Mouse (Mus musculus): Measurements from ENCODE around the gene Birc5.
"Not testable (repeated sequence)": the region's sequence is repeated elsewhere in the genome, so short reads cannot be mapped to it uniquely, and the experiment has no call there.

The Birc5 gene

DNA sequence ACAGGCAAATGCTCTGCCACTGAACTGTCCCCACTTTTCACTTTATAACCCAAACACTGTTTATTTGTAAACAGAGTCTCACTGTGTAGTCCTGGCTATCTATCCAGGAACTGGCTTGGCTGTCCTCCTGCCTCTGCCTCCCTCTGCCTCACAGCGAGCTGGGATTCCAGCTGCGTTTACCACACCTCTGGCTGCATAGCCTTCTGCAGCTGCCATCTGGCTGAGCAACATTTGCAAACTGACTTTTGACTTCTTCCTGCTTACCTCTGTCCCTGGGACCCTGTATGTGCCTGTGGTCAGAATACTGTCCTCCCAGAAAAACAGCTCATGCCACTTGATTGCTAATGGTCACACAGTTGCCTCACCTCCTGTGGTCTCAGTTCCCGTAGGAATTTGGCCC is 21.7 kb upstream of the Birc5 start:
- DNase-seq, result no peak

GRCm38 (mm10) chr11:117828149-117828887 is 20.7 kb upstream of the Birc5 start:
- no peak for DNase-seq

GRCm38 (mm10) chr11:117828888-117829604 is 20.0 kb upstream of the Birc5 start:
- DNase-seq, result peak in 1 of 2 experiments; percentile 64

DNA sequence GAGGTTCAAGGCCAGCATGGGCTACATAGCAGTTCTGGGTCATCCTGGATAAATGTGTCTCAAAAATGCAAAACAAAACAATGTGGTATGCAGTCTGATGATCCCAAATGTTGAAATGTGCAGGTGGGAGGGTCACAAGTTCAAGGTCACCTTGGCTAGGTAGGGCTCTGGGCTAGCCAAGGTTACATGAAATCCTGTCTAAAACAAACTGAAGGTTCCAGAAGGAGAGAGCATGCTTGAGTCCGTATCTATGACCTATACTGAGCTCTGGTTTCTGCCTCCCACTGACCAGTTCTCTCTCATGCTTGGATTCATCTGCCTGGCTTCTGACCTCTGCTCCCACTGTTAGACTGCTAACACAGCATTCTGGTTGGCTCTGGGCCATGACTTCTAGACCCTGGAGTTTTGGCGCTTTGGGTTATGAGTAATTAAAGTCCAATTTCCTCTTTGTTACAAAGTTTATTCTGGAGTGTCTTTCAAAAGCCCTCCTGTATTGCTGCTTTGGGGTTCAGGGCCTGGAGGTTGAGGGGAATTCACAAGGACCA is 19.3 kb upstream of the Birc5 start:
- DNase-seq, result peak; percentile 92 to 94

- no peak for DNase-seq
These were observed 18.6 kb upstream of the Birc5 start for GRCm38 (mm10) chr11:117830401-117830800.

GRCm38 (mm10) chr11:117832086-117832969 is 16.7 kb upstream of the Birc5 start:
- peak; percentile 57 to 80 for DNase-seq

DNA sequence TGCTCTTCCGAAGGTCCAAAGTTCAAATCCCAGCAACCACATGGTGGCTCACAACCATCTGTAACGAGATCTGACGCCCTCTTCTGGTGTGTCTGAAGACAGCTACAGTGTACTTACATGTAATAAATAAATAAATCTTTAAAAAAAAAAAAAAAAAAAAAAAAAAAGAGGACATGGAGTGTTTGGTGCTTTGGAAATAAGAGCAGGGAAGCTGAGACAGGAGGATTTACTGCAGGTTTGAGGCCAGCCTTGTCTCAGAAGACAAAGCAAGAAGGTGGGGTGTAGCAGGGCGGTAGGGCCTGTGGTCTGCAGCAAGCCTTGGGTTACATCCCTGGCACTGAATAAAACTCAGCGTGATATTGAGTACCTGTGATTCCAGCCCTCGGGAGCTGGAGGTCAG is 15.5 kb upstream of the Birc5 start:
- DNase-seq, result not testable (repeated sequence)

DNA sequence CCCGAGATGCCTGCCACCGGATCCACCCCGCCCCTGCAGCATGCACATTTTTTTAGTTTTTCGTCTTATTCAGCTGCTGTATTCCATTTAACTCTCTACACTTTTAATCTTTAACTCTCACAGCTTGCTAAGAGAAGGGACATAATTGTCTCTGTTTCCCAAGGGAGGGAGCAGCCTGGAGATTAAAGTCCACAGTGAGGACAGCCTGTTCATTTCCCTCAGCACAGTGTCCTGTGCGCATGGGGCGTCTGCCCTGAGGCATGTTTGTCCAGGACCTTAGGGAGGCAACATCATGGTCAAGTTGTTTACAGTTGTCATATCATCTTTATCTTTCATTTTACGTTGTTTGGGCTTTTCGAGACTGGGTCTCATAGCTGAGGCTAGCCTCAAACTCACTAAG is 15.0 kb upstream of the Birc5 start:
- peak; percentile 81 to 85 for DNase-seq

GRCm38 (mm10) chr11:117836306-117836705 is 12.7 kb upstream of the Birc5 start:
- DNase-seq, result peak in 1 of 2 experiments; percentile 58

DNA sequence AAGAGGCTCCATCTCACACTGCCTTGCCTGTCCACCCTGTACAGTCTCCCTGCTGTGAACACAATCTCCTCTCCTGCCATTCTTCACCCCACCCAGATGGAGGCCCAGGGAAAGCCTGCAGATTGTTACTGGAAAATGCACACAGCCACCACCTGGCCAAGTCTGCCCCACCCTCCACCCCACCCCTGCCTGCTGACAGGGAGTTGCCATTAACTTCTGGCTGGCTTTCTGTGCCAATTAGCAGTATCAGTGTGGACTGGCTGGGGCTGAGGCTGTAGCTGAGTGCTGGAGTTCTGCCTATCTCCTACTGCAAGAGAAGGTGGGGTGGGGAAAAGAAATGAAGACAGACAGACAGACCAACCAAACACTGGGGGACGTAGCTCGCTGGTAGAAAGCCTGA is 10.5 kb upstream of the Birc5 start:
- peak in 1 of 2 experiments; percentile 54 for DNase-seq

- DNase-seq, result no peak
These were observed 10.0 kb upstream of the Birc5 start for GRCm38 (mm10) chr11:117839021-117839420.

DNA sequence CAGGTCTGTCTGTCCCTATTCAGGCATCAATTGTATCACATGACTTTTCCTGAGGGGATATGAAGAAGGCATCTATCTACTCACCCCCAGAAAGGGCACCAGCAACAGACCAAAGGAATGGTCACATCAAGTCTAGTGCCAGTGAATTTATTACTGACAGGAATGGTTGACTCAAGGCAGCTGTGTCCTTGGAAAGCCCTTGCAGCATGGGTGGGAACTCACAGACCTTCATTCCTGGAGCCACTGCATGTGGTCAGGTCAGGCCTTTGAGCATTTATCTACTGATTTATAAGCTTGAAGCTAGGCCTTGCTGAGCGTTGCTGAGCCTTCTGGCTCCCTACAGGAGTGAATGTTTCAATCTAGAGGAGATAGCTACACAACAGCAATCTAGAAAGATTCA is 8.1 kb upstream of the Birc5 start:
- DNase-seq, result no peak

- DNase-seq, result no peak
These were observed 5.6 kb upstream of the Birc5 start for GRCm38 (mm10) chr11:117843434-117843833.

DNA sequence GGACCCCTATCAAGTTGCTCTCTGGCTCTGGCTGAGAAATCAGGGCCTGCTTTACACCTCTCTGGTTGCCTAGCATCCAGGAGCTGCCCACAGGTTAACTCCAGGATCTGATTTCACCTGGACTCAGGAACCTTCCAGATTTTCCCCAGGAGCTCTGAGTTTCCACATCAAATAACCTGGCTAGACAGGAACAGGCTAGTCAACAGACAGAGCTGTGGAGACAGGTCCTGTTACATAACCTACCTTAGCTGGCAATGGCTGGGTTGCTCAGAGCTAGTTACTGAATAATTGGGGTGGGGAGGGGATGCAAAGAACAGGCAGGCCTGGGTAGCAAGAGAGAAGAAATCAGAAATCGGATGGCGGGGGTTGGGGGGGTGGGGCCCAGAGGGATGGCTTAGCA is 4.1 kb upstream of the Birc5 start:
- DNase-seq, result peak; percentile 69 to 89

DNA sequence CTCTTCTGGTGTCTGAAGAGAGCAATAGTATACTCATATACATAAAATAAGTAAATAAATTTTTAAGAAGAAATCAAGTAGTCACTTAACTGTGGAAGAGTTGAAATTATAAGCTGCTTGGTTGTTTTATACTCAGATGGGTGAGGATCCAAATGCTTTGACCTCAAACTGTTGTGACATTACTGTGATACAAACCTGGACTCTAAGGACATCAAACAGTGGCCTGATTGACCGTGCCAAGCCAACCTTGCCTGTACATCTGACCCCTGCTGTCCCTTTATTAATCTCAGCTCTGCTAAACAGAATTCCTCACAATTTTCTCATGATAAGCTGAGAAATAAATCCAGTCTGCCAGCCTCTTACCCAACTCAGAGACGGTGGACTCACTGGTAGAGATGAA is 3.4 kb upstream of the Birc5 start:
- no peak for DNase-seq

DNA sequence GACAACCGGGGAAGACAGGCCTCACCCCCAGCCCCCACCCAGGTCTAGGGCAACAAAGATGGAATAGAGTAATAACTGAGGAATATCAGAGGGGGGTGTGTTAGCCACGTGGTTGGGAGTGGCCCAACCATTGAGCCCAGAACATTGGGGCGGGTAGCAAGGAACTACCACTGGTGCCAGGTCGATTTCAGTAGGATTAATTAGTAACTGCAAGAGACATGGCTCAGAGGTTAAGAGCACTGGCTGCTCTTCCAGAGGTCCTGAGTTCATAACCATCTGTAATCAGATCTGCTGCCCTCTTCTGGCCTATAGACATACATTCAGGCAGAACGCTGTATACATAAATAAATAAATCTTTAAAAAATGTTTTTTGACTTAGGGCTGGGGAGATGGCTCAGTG is 2.4 kb upstream of the Birc5 start:
- peak; percentile 80 to 84 for DNase-seq

- DNase-seq, result no peak
These were observed 1.3 kb upstream of the Birc5 start for GRCm38 (mm10) chr11:117847593-117848215.

DNA sequence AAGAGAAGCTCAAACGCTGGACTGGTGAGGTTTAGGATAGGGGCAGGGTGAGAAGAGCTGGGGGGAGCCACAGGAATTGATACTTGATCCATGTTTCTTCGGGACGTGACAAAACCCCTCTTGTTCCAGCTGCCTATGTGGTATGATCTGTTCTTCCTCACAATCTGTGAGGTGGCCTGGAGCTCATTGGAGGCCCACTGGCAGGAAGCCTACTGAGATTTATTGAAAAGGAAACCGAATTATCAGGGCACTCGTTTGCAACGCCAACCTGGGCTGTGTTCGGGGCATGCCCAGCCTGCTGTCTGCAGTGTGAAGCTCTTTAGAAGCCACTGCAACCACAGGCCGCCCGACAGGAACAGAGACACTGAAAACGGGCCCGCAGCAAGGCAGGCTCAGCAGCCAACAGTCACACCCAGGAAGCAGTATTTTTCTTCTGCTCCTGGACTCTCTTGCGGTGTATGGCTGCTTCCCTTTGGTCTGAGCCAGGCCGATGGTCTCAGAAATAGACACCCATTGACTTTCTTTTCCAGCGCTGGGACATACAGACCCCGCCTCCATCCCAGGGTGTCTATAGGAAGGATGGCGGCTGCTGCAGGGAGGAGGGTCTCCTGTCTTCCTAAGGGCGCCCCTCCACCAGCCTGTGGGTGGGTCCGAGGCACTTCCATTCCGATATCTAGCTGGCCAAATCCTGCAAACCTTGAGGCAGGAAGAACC is 623 bp upstream of the Birc5 start:
- DNase-seq, result no peak

- no peak for DNase-seq
These were observed 3.8 kb downstream of the Birc5 start for GRCm38 (mm10) chr11:117852875-117853274.

DNA sequence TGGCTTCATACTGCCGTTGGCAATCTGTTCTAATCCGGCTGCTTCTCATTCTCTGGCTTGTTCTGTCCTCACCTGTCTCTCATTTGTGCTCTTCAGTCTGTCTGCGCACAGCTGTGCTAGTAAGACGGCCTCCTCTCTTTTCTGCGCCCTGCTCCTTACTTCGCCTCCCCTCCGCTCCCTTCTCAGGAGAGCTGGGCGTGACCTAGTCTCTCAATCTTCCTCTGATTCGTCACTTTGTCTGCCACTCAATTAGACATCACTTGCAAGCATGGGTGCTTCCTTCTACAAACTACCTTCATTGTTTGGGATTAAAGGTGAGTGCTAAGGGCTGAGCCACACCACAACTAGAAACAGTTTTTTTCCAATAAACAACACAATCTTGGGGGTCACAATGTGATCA is 5.2 kb downstream of the Birc5 start:
- no peak for DNase-seq

DNA sequence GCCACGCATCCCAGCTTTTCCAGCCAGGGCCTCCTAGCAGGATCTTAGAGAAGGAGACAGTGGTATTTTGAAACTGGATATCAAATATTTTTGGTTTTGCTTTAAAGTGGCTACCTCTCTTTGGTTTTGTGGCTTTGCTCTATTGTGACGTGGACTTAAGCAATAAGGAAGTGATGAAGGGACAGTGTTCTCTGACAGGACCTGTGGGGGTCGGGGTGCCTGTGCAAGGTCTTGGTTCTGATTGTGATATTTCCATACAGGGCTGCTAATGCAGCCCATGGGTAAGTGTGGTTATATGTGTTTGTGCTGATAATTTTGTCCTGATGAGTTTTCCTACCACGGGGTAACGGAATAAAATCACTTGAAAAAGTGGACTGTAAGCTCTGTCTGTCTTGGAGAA is 6.3 kb downstream of the Birc5 start:
- no peak for DNase-seq

DNA sequence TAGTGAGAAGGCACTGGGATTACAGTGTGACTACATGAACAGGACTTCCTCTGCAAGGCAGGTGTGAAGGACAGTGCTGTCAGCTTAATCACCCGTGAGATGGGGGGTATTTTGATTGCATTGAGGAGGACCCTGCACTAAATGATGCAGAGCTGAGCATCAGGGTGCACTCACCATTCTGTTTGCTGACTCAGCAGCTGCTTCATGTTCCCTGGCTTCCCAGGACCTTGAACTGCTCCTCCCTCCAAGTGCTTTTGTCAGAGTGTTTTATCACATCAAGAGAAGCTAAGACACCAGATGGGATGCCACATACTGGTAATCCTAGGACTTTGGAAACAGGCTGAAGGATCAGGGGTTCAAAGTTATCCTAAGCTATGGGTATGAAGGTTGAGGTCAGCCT is 6.9 kb downstream of the Birc5 start:
- DNase-seq, result no peak
